Mouse (Mus musculus) liver, embryonic 14.5 days (tissue): ENCODE results near the gene Slc13a5. TPM values are rescaled to one million over a fixed set of nuclear protein-coding genes. Genes with fewer than 3 reads are reported as not detected.

Experiments used
- ATAC-seq: fragments of 200-750 bp; cut with Nextera tagmentation; 2 replicates; pipeline ENCODE4 v1.8.0; 2017; ENCODE audit warnings: moderate number of reproducible peaks, mild to moderate bottlenecking, moderate library complexity; ENCODE audit not compliant: insufficient read depth
- DNase-seq, 3 experiments: peaks; one replicate each; pipeline ENCODE4 v3.0.0-alpha.2; 2012 to 2013; ENCODE audit warnings: low read depth in 3 of 3, low spot score in 3 of 3
- H3K27ac ChIP-seq: fragments of 300-500 bp; sonication (generic); 2 replicates; pipeline ENCODE4 v1.5.1; 2014; ENCODE audit warnings: moderate library complexity, mild to moderate bottlenecking, control low read depth, inconsistent platforms
- H3K27me3 ChIP-seq: fragments of 300-500 bp; sonication (generic); 2 replicates; pipeline ENCODE4 v1.6.1; 2014; ENCODE audit warnings: mild to moderate bottlenecking, low read length, moderate library complexity; ENCODE audit not compliant: control insufficient read depth, insufficient read depth
- H3K36me3 ChIP-seq: fragments of 300-500 bp; sonication (generic); replicated peaks from 2 replicates; pipeline ENCODE4 v1.6.1; 2014; ENCODE audit warnings: low read depth; ENCODE audit not compliant: control insufficient read depth, insufficient read depth
- H3K4me1 ChIP-seq, 2 experiments: fragments of 200-500 bp in 1 of 2; fragments of 300-500 bp in 1 of 2; sonication (generic) in 1 of 2; replicated peaks; 2 replicates each; pipeline ENCODE4 v1.6.1; 2012 to 2014; ENCODE audit warnings: antibody characterized with exemption in 1 of 2, inconsistent platforms in 1 of 2, low read length in 1 of 2; ENCODE audit not compliant: control insufficient read depth in 2 of 2, insufficient read depth in 2 of 2
- H3K4me2 ChIP-seq: fragments of 300-500 bp; sonication (generic); 2 replicates; pipeline ENCODE4 v1.6.1; 2014; ENCODE audit warnings: low read depth, mild to moderate bottlenecking, control low read depth, moderate library complexity
- H3K4me3 ChIP-seq, 2 experiments: fragments of 200-500 bp in 1 of 2; fragments of 300-500 bp in 1 of 2; sonication (generic) in 1 of 2; 2 replicates each; pipeline ENCODE4 v1.5.1; 2012 to 2014; ENCODE audit warnings: low read depth in 2 of 2, low read length in 2 of 2, mild to moderate bottlenecking in 2 of 2, control low read depth in 1 of 2, inconsistent platforms in 1 of 2, moderate library complexity in 1 of 2; ENCODE audit not compliant: insufficient read depth in 1 of 2
- H3K9ac ChIP-seq: fragments of 300-500 bp; sonication (generic); replicated peaks from 2 replicates; pipeline ENCODE4 v1.6.1; 2014; ENCODE audit warnings: mild to moderate bottlenecking, control low read depth, moderate library complexity
- H3K9me3 ChIP-seq: fragments of 300-500 bp; sonication (generic); 2 replicates; pipeline ENCODE4 v1.6.1; 2016; ENCODE audit warnings: low read length, mixed read lengths; ENCODE audit not compliant: control insufficient read depth
- CTCF ChIP-seq: IDR thresholded peaks from 2 replicates; pipeline ENCODE4 v1.5.1; 2016; ENCODE audit warnings: antibody characterized with exemption, low read depth, control low read depth
- EP300 ChIP-seq: IDR thresholded peaks from 2 replicates; pipeline ENCODE4 v1.6.1; 2016; ENCODE audit warnings: antibody characterized with exemption, low read depth
- WGBS: fragments of 180-500 bp; shearing (Covaris S2); extraction: QIAGEN DNeasy Blood & Tissue Kit; methylation state at CpG from one replicate; pipeline ENCODE4 v1.1.7; 2014; ENCODE audit not compliant: insufficient replicate concordance; 5-methylcytosine and 5-hydroxymethylcytosine counted together
- polyA plus RNA-seq, 2 experiments: library from polyadenylated mRNA; depleted of rRNA in 1 of 2; stranded (reverse) in 1 of 2; unstranded in 1 of 2; fragments of >200 nt; fragmentation: Nextera tagmentation in 1 of 2; extraction: Ambion mirVana in 1 of 2; gene quantifications; 2 replicates each; pipeline versions ENCODE4 v1.2.1 to v1.2.3; 2012 to 2014

The Slc13a5 gene
- polyA plus RNA-seq, 2 experiments: not detected

GRCm38 (mm10) chr11:72205256-72205655 is 61.8 kb downstream of the Slc13a5 start:
- no peak for ATAC-seq
- peaks cover 5 to 10% of the 10 kb centered on the region in 2 experiments; a peak in 3 of 4 replicates for H3K4me1 ChIP-seq
- no peak overlapping the region for H3K27ac ChIP-seq
- H3K36me3 ChIP-seq: no peaks in the 10 kb centered on the region
- no peak for TF ChIP-seq CTCF
- no peak for TF ChIP-seq EP300
- H3K9ac ChIP-seq: no peak overlapping the region
- no peak for DNase-seq
- WGBS: 77% methylated on average over 6 of the region's 6 CpGs
- no peak overlapping the region for H3K4me3 ChIP-seq
- no peaks in the 10 kb centered on the region for H3K9me3 ChIP-seq
- H3K4me2 ChIP-seq: no peak overlapping the region
- H3K27me3 ChIP-seq: no peaks in the 10 kb centered on the region

- Histone ChIP-seq H3K4me1 (peaks cover 5 to 10% of the 10 kb centered on the region in 2 experiments; a peak in 3 of 4 replicates), H3K27me3 (no peaks in the 10 kb centered on the region), H3K9me3 (no peaks in the 10 kb centered on the region), H3K36me3 (peaks cover under 1% of the 10 kb centered on the region; the same call in 1 of the 2 replicates), H3K27ac (no peak overlapping the region), H3K4me2 (no peak overlapping the region), H3K9ac (no peak overlapping the region), H3K4me3 (no peak overlapping the region)
- 59% methylated on average over 1 of the region's 1 CpGs for WGBS
- TF ChIP-seq CTCF (no peak), EP300 (no peak)
- ATAC-seq (no peak), DNase-seq (no peak)
Observed at GRCm38 (mm10) chr11:72203440-72203839, 63.6 kb downstream of the Slc13a5 start.

- Histone ChIP-seq H3K27me3 (no peaks in the 10 kb centered on the region), H3K27ac (no peak overlapping the region), H3K9me3 (no peaks in the 10 kb centered on the region), H3K4me3 (no peak overlapping the region), H3K36me3 (peaks cover 2% of the 10 kb centered on the region; the same call in 1 of the 2 replicates), H3K4me1 (no peaks in the 10 kb centered on the region), H3K9ac (no peak overlapping the region), H3K4me2 (no peak overlapping the region)
- ATAC-seq: no peak
- DNase-seq: no peak
- 78% methylated on average over 8 of the region's 8 CpGs for WGBS
- TF ChIP-seq EP300: no peak
- TF ChIP-seq CTCF: no peak
Observed at GRCm38 (mm10) chr11:72196506-72196905, 70.5 kb downstream of the Slc13a5 start.

GRCm38 (mm10) chr11:72194259-72194658 is 72.8 kb downstream of the Slc13a5 start:
- ATAC-seq (no peak), DNase-seq (no peak)
- H3K27ac ChIP-seq: no peak overlapping the region
- no peaks in the 10 kb centered on the region for H3K27me3 ChIP-seq
- no peaks in the 10 kb centered on the region for H3K9me3 ChIP-seq
- H3K36me3 ChIP-seq: peaks cover 2% of the 10 kb centered on the region; the same call in 1 of the 2 replicates
- no peak overlapping the region for H3K4me2 ChIP-seq
- TF ChIP-seq CTCF (no peak), EP300 (no peak)
- no peak overlapping the region for H3K9ac ChIP-seq
- 70% methylated on average over 2 of the region's 2 CpGs for WGBS
- no peaks in the 10 kb centered on the region for H3K4me1 ChIP-seq
- no peak overlapping the region for H3K4me3 ChIP-seq

Other genes with a start within 250 kb of the Slc13a5 start
- gene Aipl1, start 229.7 kb downstream of the Slc13a5 start, polyA plus RNA-seq (2012; rRNA removed): 0.11 TPM in 2 replicates
- gene Aipl1, start 229.7 kb downstream of the Slc13a5 start, polyA plus RNA-seq (2014; fragmentation: Nextera tagmentation; extraction: Ambion mirVana): 0.11 and 0.14 TPM in 2 replicates
- 12.1 and 13.0 TPM in 2 replicates for gene Pimreg, start 225.2 kb downstream of the Slc13a5 start, polyA plus RNA-seq (2012; rRNA removed)
- gene Pimreg, start 225.2 kb downstream of the Slc13a5 start, polyA plus RNA-seq (2014; fragmentation: Nextera tagmentation; extraction: Ambion mirVana): 18.5 and 21.4 TPM in 2 replicates
- gene Pitpnm3, start 131.4 kb downstream of the Slc13a5 start, polyA plus RNA-seq (2012; rRNA removed): 0.09 and 0.13 TPM in 2 replicates
- gene Pitpnm3, start 131.4 kb downstream of the Slc13a5 start, polyA plus RNA-seq (2014; fragmentation: Nextera tagmentation; extraction: Ambion mirVana): 0.01 and 0.11 TPM in 2 replicates
- gene Gm43951, start 60.4 kb downstream of the Slc13a5 start, polyA plus RNA-seq (2012; rRNA removed): 0.08 and 0.09 TPM in 2 replicates
- gene Gm43951, start 60.4 kb downstream of the Slc13a5 start, polyA plus RNA-seq (2014; fragmentation: Nextera tagmentation; extraction: Ambion mirVana): not detected in 2 replicates
- 1.5 and 2.3 TPM in 2 replicates for gene 4933427D14Rik, start 59.8 kb downstream of the Slc13a5 start, polyA plus RNA-seq (2012; rRNA removed)
- gene 4933427D14Rik, start 59.8 kb downstream of the Slc13a5 start, polyA plus RNA-seq (2014; fragmentation: Nextera tagmentation; extraction: Ambion mirVana): 2.1 and 2.8 TPM in 2 replicates
- 27.3 and 43.5 TPM in 2 replicates for gene Txndc17, start 59.7 kb downstream of the Slc13a5 start, polyA plus RNA-seq (2012; rRNA removed)
- 66.9 and 68.0 TPM in 2 replicates for gene Txndc17, start 59.7 kb downstream of the Slc13a5 start, polyA plus RNA-seq (2014; fragmentation: Nextera tagmentation; extraction: Ambion mirVana)
- gene Med31, start 51.6 kb downstream of the Slc13a5 start, polyA plus RNA-seq (2012; rRNA removed): 6.0 and 8.5 TPM in 2 replicates
- gene Med31, start 51.6 kb downstream of the Slc13a5 start, polyA plus RNA-seq (2014; fragmentation: Nextera tagmentation; extraction: Ambion mirVana): 13.0 TPM in 2 replicates
- gene Xaf1, start 34.4 kb upstream of the Slc13a5 start, polyA plus RNA-seq (2012; rRNA removed): 0.64 and 1.6 TPM in 2 replicates
- gene Xaf1, start 34.4 kb upstream of the Slc13a5 start, polyA plus RNA-seq (2014; fragmentation: Nextera tagmentation; extraction: Ambion mirVana): 1.7 TPM in 2 replicates
- not detected in 2 replicates for gene Fbxo39, start 47.2 kb upstream of the Slc13a5 start, polyA plus RNA-seq (2012; rRNA removed)
- gene Fbxo39, start 47.2 kb upstream of the Slc13a5 start, polyA plus RNA-seq (2014; fragmentation: Nextera tagmentation; extraction: Ambion mirVana): not detected in 2 replicates
- gene Tekt1, start 95.2 kb upstream of the Slc13a5 start, polyA plus RNA-seq (2012; rRNA removed): not detected in 2 replicates
- not detected in 2 replicates for gene Tekt1, start 95.2 kb upstream of the Slc13a5 start, polyA plus RNA-seq (2014; fragmentation: Nextera tagmentation; extraction: Ambion mirVana)
- gene Smtnl2, start 144.5 kb upstream of the Slc13a5 start, polyA plus RNA-seq (2012; rRNA removed): 1.1 and 1.3 TPM in 2 replicates
- gene Smtnl2, start 144.5 kb upstream of the Slc13a5 start, polyA plus RNA-seq (2014; fragmentation: Nextera tagmentation; extraction: Ambion mirVana): 0.85 and 0.86 TPM in 2 replicates
- 0.10 and 0.18 TPM in 2 replicates for gene Ggt6, start 168.3 kb upstream of the Slc13a5 start, polyA plus RNA-seq (2012; rRNA removed)
- gene Ggt6, start 168.3 kb upstream of the Slc13a5 start, polyA plus RNA-seq (2014; fragmentation: Nextera tagmentation; extraction: Ambion mirVana): 0.25 and 0.38 TPM in 2 replicates
- 31.0 and 56.3 TPM in 2 replicates for gene Mybbp1a, start 174.1 kb upstream of the Slc13a5 start, polyA plus RNA-seq (2012; rRNA removed)
- 65.5 and 72.6 TPM in 2 replicates for gene Mybbp1a, start 174.1 kb upstream of the Slc13a5 start, polyA plus RNA-seq (2014; fragmentation: Nextera tagmentation; extraction: Ambion mirVana)
- 8.6 and 12.9 TPM in 2 replicates for gene Spns2, start 222.7 kb upstream of the Slc13a5 start, polyA plus RNA-seq (2012; rRNA removed)
- gene Spns2, start 222.7 kb upstream of the Slc13a5 start, polyA plus RNA-seq (2014; fragmentation: Nextera tagmentation; extraction: Ambion mirVana): 3.8 and 6.3 TPM in 2 replicates